Mouse (Mus musculus) forebrain, embryonic 14.5 days (tissue): Measurements from ENCODE around the gene Gm11541. TPM values are rescaled to one million over a fixed set of nuclear protein-coding genes. Genes with fewer than 3 reads are reported as not detected.

Source experiments
- ATAC-seq: fragments of 200-750 bp; cut with Nextera tagmentation; 2 replicates; pipeline ENCODE4 v1.8.0; 2017; ENCODE audit warnings: mild to moderate bottlenecking, moderate library complexity
- DNase-seq: peaks from one replicate; pipeline ENCODE4 v3.0.0-alpha.2; 2015; ENCODE audit warnings: low spot score
- H3K27ac ChIP-seq: fragments of 300-500 bp; sonication (generic); 2 replicates; pipeline ENCODE4 v1.5.1; 2014; ENCODE audit warnings: low read depth, mild to moderate bottlenecking, control low read depth, low read length, moderate library complexity
- H3K27me3 ChIP-seq: fragments of 300-500 bp; sonication (generic); replicated peaks from 2 replicates; pipeline ENCODE4 v1.6.1; 2014; ENCODE audit warnings: low read length, control low read depth, mixed read lengths; ENCODE audit not compliant: control insufficient read depth, insufficient read depth
- H3K36me3 ChIP-seq: fragments of 300-500 bp; sonication (generic); 2 replicates; pipeline ENCODE4 v1.6.1; 2014; ENCODE audit warnings: low read length, control low read depth; ENCODE audit not compliant: control insufficient read depth, insufficient read depth
- H3K4me1 ChIP-seq: fragments of 300-500 bp; sonication (generic); 2 replicates; pipeline ENCODE4 v1.6.1; 2014; ENCODE audit warnings: antibody characterized with exemption, low read length, control low read depth; ENCODE audit not compliant: control insufficient read depth, insufficient read depth
- H3K4me2 ChIP-seq: fragments of 300-500 bp; sonication (generic); 2 replicates; pipeline ENCODE4 v1.6.1; 2014; ENCODE audit warnings: mild to moderate bottlenecking, control low read depth, low read length
- H3K4me3 ChIP-seq: fragments of 300-500 bp; sonication (generic); 2 replicates; pipeline ENCODE4 v1.5.1; 2014; ENCODE audit warnings: low read depth, low read length, control low read depth
- H3K9ac ChIP-seq: fragments of 300-500 bp; sonication (generic); 2 replicates; pipeline ENCODE4 v1.6.1; 2014; ENCODE audit warnings: mild to moderate bottlenecking, low read length, control low read depth, moderate library complexity
- H3K9me3 ChIP-seq: fragments of 300-500 bp; sonication (generic); replicated peaks from 2 replicates; pipeline ENCODE4 v1.6.1; 2016; ENCODE audit warnings: low read length, control low read depth, mixed read lengths; ENCODE audit not compliant: control insufficient read depth
- WGBS: fragments of 180-500 bp; shearing (Covaris S2); extraction: QIAGEN DNeasy Blood & Tissue Kit; methylation state at CpG from one replicate; pipeline ENCODE4 v1.1.7; 2014; 5-methylcytosine and 5-hydroxymethylcytosine counted together
- polyA plus RNA-seq: library from polyadenylated mRNA; unstranded; fragments of >200 nt; fragmentation: Nextera tagmentation; extraction: Ambion mirVana; gene quantifications from 2 replicates; pipeline ENCODE4 v1.2.1, GENCODE M21; 2014

The Gm11541 gene
- polyA plus RNA-seq, 1 experiment from 2014 or later = not detected

DNA sequence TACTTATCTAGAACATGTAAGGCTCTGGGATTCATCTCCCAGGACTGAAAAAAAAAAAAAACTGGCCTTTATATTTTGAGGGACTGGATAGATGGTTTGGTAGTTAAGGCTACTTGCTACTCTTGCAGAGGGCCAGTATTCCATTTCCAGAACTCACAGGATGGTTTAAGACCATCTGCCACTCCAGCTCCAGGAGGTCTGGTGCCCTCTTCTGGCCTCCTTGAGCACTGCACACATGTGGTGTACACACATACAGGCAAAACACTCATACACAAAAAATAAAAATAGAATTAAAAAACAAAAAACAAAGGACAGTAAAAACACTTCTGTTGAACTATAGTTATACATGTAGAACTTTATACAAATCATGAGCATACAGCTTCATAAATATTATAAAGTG, 23.7 kb downstream of the Gm11541 start:
- Histone ChIP-seq H3K4me3 (no peak overlapping the region), H3K27ac (no peak overlapping the region), H3K27me3 (no peaks in the 10 kb centered on the region), H3K9ac (no peak overlapping the region), H3K36me3 (no peaks in the 10 kb centered on the region), H3K4me1 (peaks cover 14% of the 10 kb centered on the region), H3K4me2 (no peak overlapping the region), H3K9me3 (no peaks in the 10 kb centered on the region)
- no peak for DNase-seq
- ATAC-seq = no peak

- ATAC-seq (no peak), DNase-seq (peak; percentile 27)
- 0 out of 2 replicates have a peak overlapping the region, but pooled peaks have one; percentile 84 for H3K27ac ChIP-seq
- peak overlapping the region; percentile 88 for H3K4me2 ChIP-seq
- 31% methylated on average over 15 of the region's 15 CpGs for WGBS
- H3K9me3 ChIP-seq = no peaks in the 10 kb centered on the region
- H3K36me3 ChIP-seq = no peaks in the 10 kb centered on the region
- no peaks in the 10 kb centered on the region for H3K27me3 ChIP-seq
- peak overlapping the region; percentile 64 for H3K4me3 ChIP-seq
- H3K9ac ChIP-seq = peak overlapping the region; percentile 94
- peaks cover 14% of the 10 kb centered on the region for H3K4me1 ChIP-seq
These were observed 26.6 kb downstream of the Gm11541 start for GRCm38 (mm10) chr11:94677607-94678145.

- Histone ChIP-seq H3K36me3 (no peaks in the 10 kb centered on the region), H3K4me2 (peak within 1 kb of the TSS; percentile 88), H3K4me1 (peaks cover 14% of the 10 kb centered on the region), H3K27ac (peak within 1 kb of the TSS; percentile 84), H3K27me3 (no peaks in the 10 kb centered on the region), H3K9me3 (no peaks in the 10 kb centered on the region), H3K4me3 (peak within 1 kb of the TSS; percentile 64), H3K9ac (peak within 1 kb of the TSS; percentile 94)
- DNase-seq (peak; percentile 96), ATAC-seq (peak; percentile 97)
- WGBS = 0% methylated on average over 77 of the region's 82 CpGs
These were observed 27.3 kb downstream of the Gm11541 start, which contains the start of gene Xylt2 for GRCm38 (mm10) chr11:94676754-94677606. Gene Xylt2 (minus strand): TSS chr11:94677515.

DNA sequence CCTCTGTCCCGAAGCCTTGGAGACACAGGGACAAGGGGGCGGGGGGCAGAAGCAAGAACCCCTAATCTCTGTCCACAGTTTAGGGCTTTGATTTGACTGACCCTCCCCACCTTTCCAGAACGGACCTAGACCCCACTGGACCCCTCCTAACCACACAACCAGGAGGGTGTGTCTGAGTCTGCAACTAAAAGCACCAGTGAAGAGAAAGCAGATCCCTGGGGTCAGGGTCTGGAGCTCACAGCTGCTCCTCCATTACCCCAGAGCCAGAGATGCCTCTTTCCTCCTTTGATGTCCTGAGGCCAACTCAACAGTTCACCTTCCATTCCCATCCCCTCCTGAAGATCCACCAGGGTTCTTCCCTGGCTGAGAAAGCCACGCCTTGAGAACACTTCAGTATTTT, 28.0 kb downstream of the Gm11541 start:
- Histone ChIP-seq H3K9ac (peak overlapping the region; percentile 94), H3K4me3 (peak overlapping the region; percentile 64), H3K4me2 (peak overlapping the region; percentile 88), H3K27me3 (no peaks in the 10 kb centered on the region), H3K36me3 (no peaks in the 10 kb centered on the region), H3K9me3 (no peaks in the 10 kb centered on the region), H3K27ac (no peak overlapping the region), H3K4me1 (peaks cover 14% of the 10 kb centered on the region)
- WGBS = 42% methylated on average over 4 of the region's 4 CpGs
- no peak for DNase-seq
- no peak for ATAC-seq

GRCm38 (mm10) chr11:94675446-94675845, 28.9 kb downstream of the Gm11541 start:
- H3K4me1 ChIP-seq = peaks cover 14% of the 10 kb centered on the region
- 81% methylated on average over 5 of the region's 5 CpGs for WGBS
- DNase-seq (no peak), ATAC-seq (no peak)
- no peak overlapping the region; the same call in 1 of the 2 replicates for H3K9ac ChIP-seq
- no peaks in the 10 kb centered on the region for H3K27me3 ChIP-seq
- H3K4me2 ChIP-seq = no peak overlapping the region
- peaks cover 5% of the 10 kb centered on the region; the same call in 1 of the 2 replicates for H3K36me3 ChIP-seq
- H3K27ac ChIP-seq = no peak overlapping the region
- no peaks in the 10 kb centered on the region for H3K9me3 ChIP-seq
- no peak overlapping the region for H3K4me3 ChIP-seq

DNA sequence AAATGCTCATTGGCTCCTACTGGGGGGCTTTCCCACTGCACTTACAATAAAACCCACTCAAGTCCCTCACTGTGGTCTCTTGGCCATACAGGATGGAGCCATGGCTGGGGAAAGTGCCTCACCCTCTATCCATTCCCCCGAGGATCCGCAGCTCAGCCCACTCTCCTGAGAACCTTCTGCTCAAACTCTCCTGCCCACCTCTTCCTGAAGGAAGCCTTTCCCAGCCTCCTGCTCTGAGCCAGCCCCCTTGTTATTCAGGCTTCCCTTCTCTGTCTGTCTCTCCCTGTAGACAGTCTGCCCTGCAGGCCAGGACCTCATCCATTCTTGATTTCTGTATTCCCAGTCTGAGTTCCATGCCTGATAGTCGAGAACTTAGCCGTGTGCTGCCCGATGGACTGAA, 29.3 kb downstream of the Gm11541 start:
- H3K27me3 ChIP-seq = no peaks in the 10 kb centered on the region
- H3K9me3 ChIP-seq = no peaks in the 10 kb centered on the region
- no peak for ATAC-seq
- no peak overlapping the region for H3K4me2 ChIP-seq
- 84% methylated on average over 5 of the region's 5 CpGs for WGBS
- no peak for DNase-seq
- no peak overlapping the region for H3K27ac ChIP-seq
- H3K4me3 ChIP-seq = no peak overlapping the region
- peaks cover 9% of the 10 kb centered on the region for H3K36me3 ChIP-seq
- H3K9ac ChIP-seq = no peak overlapping the region
- peaks cover 14% of the 10 kb centered on the region for H3K4me1 ChIP-seq

DNA sequence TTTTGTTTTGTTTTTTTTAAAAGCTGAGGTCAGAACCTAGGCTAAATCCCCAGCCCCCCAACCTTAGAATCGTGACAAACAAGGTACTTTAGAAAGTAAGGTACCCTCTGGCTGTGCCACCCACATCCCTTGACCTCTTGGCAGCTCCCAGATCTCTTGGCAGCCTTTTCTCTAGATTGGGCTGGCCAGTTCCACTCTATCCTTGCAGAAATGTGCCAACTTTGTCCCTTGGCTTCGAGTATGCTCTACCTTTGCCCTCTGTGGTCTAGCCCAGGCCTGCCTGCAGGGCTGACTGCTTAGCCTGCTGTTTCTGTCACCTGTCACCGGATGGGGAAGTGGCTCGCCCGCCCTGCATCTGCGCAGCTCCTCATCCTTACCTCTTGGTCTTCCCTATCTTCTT, 39.0 kb downstream of the Gm11541 start:
- H3K4me3 ChIP-seq = no peak overlapping the region
- H3K27me3 ChIP-seq = no peaks in the 10 kb centered on the region
- peaks cover 91% of the 10 kb centered on the region for H3K36me3 ChIP-seq
- ATAC-seq (no peak), DNase-seq (no peak)
- 97% methylated on average over 6 of the region's 6 CpGs for WGBS
- H3K27ac ChIP-seq = no peak overlapping the region
- H3K4me2 ChIP-seq = no peak overlapping the region
- H3K4me1 ChIP-seq = no peaks in the 10 kb centered on the region
- no peak overlapping the region for H3K9ac ChIP-seq
- no peaks in the 10 kb centered on the region for H3K9me3 ChIP-seq

- ATAC-seq (no peak), DNase-seq (no peak)
- WGBS = 79% methylated on average over 1 of the region's 1 CpGs
- no peak overlapping the region for H3K4me3 ChIP-seq
- H3K27ac ChIP-seq = no peak overlapping the region
- no peak overlapping the region for H3K4me2 ChIP-seq
- H3K36me3 ChIP-seq = peaks cover 82% of the 10 kb centered on the region
- no peaks in the 10 kb centered on the region for H3K27me3 ChIP-seq
- no peaks in the 10 kb centered on the region for H3K9me3 ChIP-seq
- H3K4me1 ChIP-seq = no peaks in the 10 kb centered on the region
- no peak overlapping the region for H3K9ac ChIP-seq
These were observed 43.0 kb downstream of the Gm11541 start for GRCm38 (mm10) chr11:94661344-94661743.
